Mouse (Mus musculus) v-Abl transformed pro-B cells (cell line): ENCODE results near the gene Rrp7a.
"Not testable (repeated sequence)": the region's sequence is repeated elsewhere in the genome, so short reads cannot be mapped to it uniquely, and the experiment has no call there.

Experiments
- in situ Hi-C, 2 experiments: fragments of 400-800 bp; cut with MboI; formaldehyde crosslinking; loops; one replicate each; pipeline ENCODE4 v1.15.1; 2025; ENCODE audit not compliant: unreplicated experiment in 2 of 2

Gene Rrp7a

GRCm38 (mm10) chr15:83157667-83158064 lies 35.1 kb upstream of the Rrp7a start:
- in situ Hi-C loops = no loop called here

- in situ Hi-C loops = no loop called here
These were observed 34.5 kb upstream of the Rrp7a start for GRCm38 (mm10) chr15:83156929-83157666.

- in situ Hi-C loops = no loop called here
These were observed 33.2 kb upstream of the Rrp7a start for GRCm38 (mm10) chr15:83155672-83156419.

- in situ Hi-C loops = no loop called here
These were observed 31.7 kb upstream of the Rrp7a start for GRCm38 (mm10) chr15:83154309-83154708.

GRCm38 (mm10) chr15:83150694-83151093 lies 28.1 kb upstream of the Rrp7a start:
- in situ Hi-C loops = no loop called here

- in situ Hi-C loops = no loop called here
These were observed 27.5 kb upstream of the Rrp7a start for GRCm38 (mm10) chr15:83150073-83150442.

GRCm38 (mm10) chr15:83149196-83150072 lies 26.8 kb upstream of the Rrp7a start, which contains the start of gene Poldip3:
Gene Poldip3, minus strand, starts transcription at chr15:83149384.
- in situ Hi-C loops = no loop called here

- in situ Hi-C loops = no loop called here
These were observed 26.2 kb upstream of the Rrp7a start for GRCm38 (mm10) chr15:83148801-83149195.

- in situ Hi-C loops = no loop called here
These were observed 25.8 kb upstream of the Rrp7a start for GRCm38 (mm10) chr15:83148395-83148794.

GRCm38 (mm10) chr15:83145541-83145940 lies 22.9 kb upstream of the Rrp7a start:
- in situ Hi-C loops = no loop called here

- in situ Hi-C loops = no loop called here
These were observed 20.3 kb upstream of the Rrp7a start for GRCm38 (mm10) chr15:83142861-83143260.

GRCm38 (mm10) chr15:83135654-83136053 lies 13.1 kb upstream of the Rrp7a start:
- in situ Hi-C loops = no loop called here

- in situ Hi-C loops = no loop called here
These were observed 12.1 kb upstream of the Rrp7a start for GRCm38 (mm10) chr15:83134671-83135070.

- in situ Hi-C loops = no loop called here
These were observed 7.1 kb upstream of the Rrp7a start for GRCm38 (mm10) chr15:83129530-83130231.

- in situ Hi-C loops = not testable (repeated sequence)
These were observed 4.4 kb upstream of the Rrp7a start for GRCm38 (mm10) chr15:83127037-83127436.

- in situ Hi-C loops = no loop called here
These were observed 4.0 kb upstream of the Rrp7a start for GRCm38 (mm10) chr15:83126582-83126981.

- in situ Hi-C loops = loop anchor here in 1 of 2 experiments (5.0 kb wide), 1 partner anchor 48 kb away; the partner anchor contains the start of gene Cyb5r3
These were observed 2.0 kb upstream of the Rrp7a start for GRCm38 (mm10) chr15:83124625-83125024.

- in situ Hi-C loops = loop anchor here in 1 of 2 experiments (5.0 kb wide), 1 partner anchor 50 kb away; the partner anchor contains the start of gene Cyb5r3
These were observed 664 bp downstream of the Rrp7a start for GRCm38 (mm10) chr15:83121709-83122565.

GRCm38 (mm10) chr15:83118360-83118759 lies 4.2 kb downstream of the Rrp7a start:
- in situ Hi-C loops = loop anchor here in 1 of 2 experiments (5.0 to 10.0 kb wide), 2 partner anchors 84 to 314 kb away; no protein-coding TSS in a partner anchor
